Mouse (Mus musculus): ENCODE measurements around the gene Nxpe3. TPM values are rescaled to one million over a fixed set of nuclear protein-coding genes. Genes with fewer than 3 reads are reported as not detected.

Nxpe3 gene
- polyA plus RNA-seq, 1 experiment from 2014 or later = 0.70 TPM

GRCm38 (mm10) chr16:55821997-55822740 lies 72.9 kb downstream of the Nxpe3 start:
- DNase-seq (ENCODE audit: low spot score) (peak; percentile 96), ATAC-seq (ENCODE audit: low read depth) (peak; percentile 96)
- Histone ChIP-seq H3K36me3 (ENCODE audit: control insufficient read depth, insufficient read depth, low read length) (peaks cover 16% of the 10 kb centered on the region), H3K4me2 (ENCODE audit: low read depth, low read length) (peak overlapping the region; percentile 77), H3K4me3 (ENCODE audit: low read depth, low read length) (peak overlapping the region; percentile 90), H3K9me3 (ENCODE audit: control insufficient read depth, low read length) (no peaks in the 10 kb centered on the region), H3K4me1 (ENCODE audit: control insufficient read depth, insufficient read depth, low read length) (peaks cover 10% of the 10 kb centered on the region; the same call in 1 of the 2 replicates), H3K27me3 (replicated peaks; ENCODE audit: control insufficient read depth, insufficient read depth, low read length) (no peaks in the 10 kb centered on the region), H3K9ac (ENCODE audit: low read depth, low read length) (peak overlapping the region; percentile 87), H3K27ac (replicated peaks; ENCODE audit: low read depth, low read length) (peak overlapping the region; percentile 91)
- WGBS = under 1% methylated on average over 34 of the region's 67 CpGs

- H3K27me3 ChIP-seq (replicated peaks; ENCODE audit: control insufficient read depth, insufficient read depth, low read length) = no peaks in the 10 kb centered on the region
- WGBS = 0% methylated on average over 21 of the region's 40 CpGs
- H3K4me3 ChIP-seq (ENCODE audit: low read depth, low read length) = peak overlapping the region; percentile 90
- DNase-seq (ENCODE audit: low spot score) (no peak), ATAC-seq (ENCODE audit: low read depth) (peak; percentile 10)
- H3K9me3 ChIP-seq (ENCODE audit: control insufficient read depth, low read length) = no peaks in the 10 kb centered on the region
- peaks cover 22% of the 10 kb centered on the region for H3K36me3 ChIP-seq (ENCODE audit: control insufficient read depth, insufficient read depth, low read length)
- peak overlapping the region; percentile 91 for H3K27ac ChIP-seq (replicated peaks; ENCODE audit: low read depth, low read length)
- H3K4me2 ChIP-seq (ENCODE audit: low read depth, low read length) = peak overlapping the region; percentile 77
- peaks cover 10% of the 10 kb centered on the region; the same call in 1 of the 2 replicates for H3K4me1 ChIP-seq (ENCODE audit: control insufficient read depth, insufficient read depth, low read length)
- H3K9ac ChIP-seq (ENCODE audit: low read depth, low read length) = peak overlapping the region; percentile 87
Observed at GRCm38 (mm10) chr16:55821571-55821981, 73.5 kb downstream of the Nxpe3 start.

GRCm38 (mm10) chr16:55820916-55821570 lies 74.0 kb downstream of the Nxpe3 start:
- Histone ChIP-seq H3K27me3 (replicated peaks; ENCODE audit: control insufficient read depth, insufficient read depth, low read length) (no peaks in the 10 kb centered on the region), H3K4me1 (ENCODE audit: control insufficient read depth, insufficient read depth, low read length) (peaks cover 10% of the 10 kb centered on the region; the same call in 1 of the 2 replicates), H3K36me3 (ENCODE audit: control insufficient read depth, insufficient read depth, low read length) (peaks cover 28% of the 10 kb centered on the region), H3K9me3 (ENCODE audit: control insufficient read depth, low read length) (no peaks in the 10 kb centered on the region), H3K4me3 (ENCODE audit: low read depth, low read length) (peak overlapping the region; percentile 90), H3K27ac (replicated peaks; ENCODE audit: low read depth, low read length) (peak overlapping the region; percentile 91), H3K4me2 (ENCODE audit: low read depth, low read length) (peak overlapping the region; percentile 77), H3K9ac (ENCODE audit: low read depth, low read length) (peak overlapping the region; percentile 87)
- ATAC-seq (ENCODE audit: low read depth) = no peak
- no peak for DNase-seq (ENCODE audit: low spot score)
- WGBS = 6% methylated on average over 20 of the region's 20 CpGs

GRCm38 (mm10) chr16:55820161-55820915 lies 74.7 kb downstream of the Nxpe3 start:
- Histone ChIP-seq H3K4me3 (ENCODE audit: low read depth, low read length) (peak overlapping the region; percentile 90), H3K36me3 (ENCODE audit: control insufficient read depth, insufficient read depth, low read length) (peaks cover 35% of the 10 kb centered on the region), H3K4me2 (ENCODE audit: low read depth, low read length) (peak overlapping the region; percentile 77), H3K9me3 (ENCODE audit: control insufficient read depth, low read length) (0 out of 2 replicates have a peak, but pooled peaks cover 5% of the 10 kb centered on the region), H3K4me1 (ENCODE audit: control insufficient read depth, insufficient read depth, low read length) (peaks cover 10% of the 10 kb centered on the region; the same call in 1 of the 2 replicates), H3K9ac (ENCODE audit: low read depth, low read length) (peak overlapping the region; percentile 87), H3K27ac (replicated peaks; ENCODE audit: low read depth, low read length) (peak overlapping the region; percentile 91), H3K27me3 (replicated peaks; ENCODE audit: control insufficient read depth, insufficient read depth, low read length) (no peaks in the 10 kb centered on the region)
- peak; percentile 81 for DNase-seq (ENCODE audit: low spot score)
- WGBS = 32% methylated on average over 13 of the region's 13 CpGs
- no peak for ATAC-seq (ENCODE audit: low read depth)

GRCm38 (mm10) chr16:55819186-55819861 lies 75.8 kb downstream of the Nxpe3 start:
- Histone ChIP-seq H3K9me3 (ENCODE audit: control insufficient read depth, low read length) (0 out of 2 replicates have a peak, but pooled peaks cover 5% of the 10 kb centered on the region), H3K4me3 (ENCODE audit: low read depth, low read length) (peak overlapping the region; percentile 90), H3K4me1 (ENCODE audit: control insufficient read depth, insufficient read depth, low read length) (peaks cover 10% of the 10 kb centered on the region; the same call in 1 of the 2 replicates), H3K27me3 (replicated peaks; ENCODE audit: control insufficient read depth, insufficient read depth, low read length) (no peaks in the 10 kb centered on the region), H3K4me2 (ENCODE audit: low read depth, low read length) (peak overlapping the region; percentile 77), H3K36me3 (ENCODE audit: control insufficient read depth, insufficient read depth, low read length) (peaks cover 45% of the 10 kb centered on the region), H3K9ac (ENCODE audit: low read depth, low read length) (peak overlapping the region; percentile 87), H3K27ac (replicated peaks; ENCODE audit: low read depth, low read length) (peak overlapping the region; percentile 91)
- WGBS = 40% methylated on average over 15 of the region's 15 CpGs
- ATAC-seq (ENCODE audit: low read depth) (no peak), DNase-seq (ENCODE audit: low spot score) (peak; percentile 62)

GRCm38 (mm10) chr16:55817717-55818515 lies 77.2 kb downstream of the Nxpe3 start:
- Histone ChIP-seq H3K4me2 (ENCODE audit: low read depth, low read length) (no peak overlapping the region), H3K4me1 (ENCODE audit: control insufficient read depth, insufficient read depth, low read length) (peaks cover 8% of the 10 kb centered on the region; the same call in 1 of the 2 replicates), H3K27ac (replicated peaks; ENCODE audit: low read depth, low read length) (no peak overlapping the region), H3K36me3 (ENCODE audit: control insufficient read depth, insufficient read depth, low read length) (peaks cover 58% of the 10 kb centered on the region), H3K27me3 (replicated peaks; ENCODE audit: control insufficient read depth, insufficient read depth, low read length) (no peaks in the 10 kb centered on the region), H3K4me3 (ENCODE audit: low read depth, low read length) (no peak overlapping the region), H3K9ac (ENCODE audit: low read depth, low read length) (no peak overlapping the region), H3K9me3 (ENCODE audit: control insufficient read depth, low read length) (0 out of 2 replicates have a peak, but pooled peaks cover 5% of the 10 kb centered on the region)
- WGBS = 93% methylated on average over 28 of the region's 28 CpGs
- ATAC-seq (ENCODE audit: low read depth) (no peak), DNase-seq (ENCODE audit: low spot score) (no peak)

GRCm38 (mm10) chr16:55816202-55816941 lies 78.7 kb downstream of the Nxpe3 start:
- peaks cover 70% of the 10 kb centered on the region for H3K36me3 ChIP-seq (ENCODE audit: control insufficient read depth, insufficient read depth, low read length)
- H3K27me3 ChIP-seq (replicated peaks; ENCODE audit: control insufficient read depth, insufficient read depth, low read length) = no peaks in the 10 kb centered on the region
- no peak overlapping the region for H3K9ac ChIP-seq (ENCODE audit: low read depth, low read length)
- DNase-seq (ENCODE audit: low spot score) (no peak), ATAC-seq (ENCODE audit: low read depth) (no peak)
- H3K27ac ChIP-seq (replicated peaks; ENCODE audit: low read depth, low read length) = no peak overlapping the region
- WGBS = 91% methylated on average over 13 of the region's 13 CpGs
- H3K4me2 ChIP-seq (ENCODE audit: low read depth, low read length) = no peak overlapping the region
- H3K4me1 ChIP-seq (ENCODE audit: control insufficient read depth, insufficient read depth, low read length) = peaks cover 6% of the 10 kb centered on the region; the same call in 1 of the 2 replicates
- 0 out of 2 replicates have a peak, but pooled peaks cover 5% of the 10 kb centered on the region for H3K9me3 ChIP-seq (ENCODE audit: control insufficient read depth, low read length)
- no peak overlapping the region for H3K4me3 ChIP-seq (ENCODE audit: low read depth, low read length)

Measured in embryonic facial prominence, embryonic 14.5 days (tissue).